Mouse (Mus musculus) cerebellum, adult (tissue): Measurements from ENCODE around the gene Spred3.
A peak's percentile ranks its signal among the peaks of the same experiment; 100 is the strongest.
"Not testable (repeated sequence)": the region's sequence is repeated elsewhere in the genome, so short reads cannot be mapped to it uniquely, and the experiment has no call there.

Experiments used
- ATAC-seq: cut with Nextera tagmentation; 2 replicates; pipeline ENCODE4 v1.9.2; 2017; ENCODE audit warnings: mild to moderate bottlenecking, moderate library complexity, mixed read lengths; ENCODE audit not compliant: insufficient number of reproducible peaks, low FRiP score, low TSS enrichment

The Spred3 gene

GRCm38 (mm10) chr7:29170066-29170754 lies at the start of gene Spred3, which contains the start of gene Ggn:
Gene Spred3, minus strand, starts transcription at chr7:29170411.
Gene Ggn, plus strand, starts transcription at chr7:29170210.
- ATAC-seq = no peak; the same call in 1 of the 2 replicates

DNA sequence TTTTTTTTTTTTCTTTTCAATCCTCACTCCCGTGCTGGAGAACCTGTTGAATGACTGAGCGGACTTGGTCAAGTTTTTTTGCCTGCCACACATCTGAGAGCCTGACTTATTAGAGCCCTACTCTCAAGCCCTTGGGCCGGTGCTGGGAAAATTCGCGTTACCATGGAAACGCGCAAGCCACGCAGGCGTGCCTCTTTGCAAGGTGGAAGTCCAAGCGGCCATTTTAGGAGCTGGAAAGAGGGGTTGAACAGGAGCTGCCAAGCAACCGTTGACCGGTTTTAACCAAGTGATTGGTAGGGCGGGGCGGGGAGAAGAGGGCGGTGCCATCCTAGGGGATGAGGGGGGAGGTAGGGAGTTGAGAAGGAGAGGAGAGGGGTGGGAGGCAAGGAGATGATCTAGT lies 44.6 kb upstream of the Spred3 start:
- no peak for ATAC-seq

GRCm38 (mm10) chr7:29214236-29214635 lies 44.0 kb upstream of the Spred3 start:
- no peak for ATAC-seq

DNA sequence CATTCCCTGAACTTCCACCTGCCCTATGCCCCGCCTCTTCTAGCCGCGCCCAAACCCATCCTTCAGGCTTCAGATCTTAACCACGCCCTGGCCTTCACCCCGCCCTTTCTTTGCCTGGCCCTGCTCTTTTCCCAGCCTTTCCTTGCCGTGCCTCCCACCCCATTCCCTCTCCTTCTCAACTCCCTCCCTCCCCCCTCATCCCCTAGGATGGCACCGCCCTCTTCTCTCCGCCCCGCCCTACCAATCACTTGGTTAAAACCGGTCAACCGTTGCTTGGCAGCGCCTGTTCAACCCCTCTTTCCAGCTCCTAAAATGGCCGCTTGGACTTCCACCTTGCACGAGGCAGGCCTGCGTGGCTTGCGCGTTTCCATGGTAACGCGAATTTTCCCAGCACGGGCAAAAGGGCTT lies 43.5 kb upstream of the Spred3 start, which contains the start of gene Catsperg1:
Catsperg1 (minus strand) TSS at position 361 of the 408 bp plus-strand sequence.
- ATAC-seq = no peak

DNA sequence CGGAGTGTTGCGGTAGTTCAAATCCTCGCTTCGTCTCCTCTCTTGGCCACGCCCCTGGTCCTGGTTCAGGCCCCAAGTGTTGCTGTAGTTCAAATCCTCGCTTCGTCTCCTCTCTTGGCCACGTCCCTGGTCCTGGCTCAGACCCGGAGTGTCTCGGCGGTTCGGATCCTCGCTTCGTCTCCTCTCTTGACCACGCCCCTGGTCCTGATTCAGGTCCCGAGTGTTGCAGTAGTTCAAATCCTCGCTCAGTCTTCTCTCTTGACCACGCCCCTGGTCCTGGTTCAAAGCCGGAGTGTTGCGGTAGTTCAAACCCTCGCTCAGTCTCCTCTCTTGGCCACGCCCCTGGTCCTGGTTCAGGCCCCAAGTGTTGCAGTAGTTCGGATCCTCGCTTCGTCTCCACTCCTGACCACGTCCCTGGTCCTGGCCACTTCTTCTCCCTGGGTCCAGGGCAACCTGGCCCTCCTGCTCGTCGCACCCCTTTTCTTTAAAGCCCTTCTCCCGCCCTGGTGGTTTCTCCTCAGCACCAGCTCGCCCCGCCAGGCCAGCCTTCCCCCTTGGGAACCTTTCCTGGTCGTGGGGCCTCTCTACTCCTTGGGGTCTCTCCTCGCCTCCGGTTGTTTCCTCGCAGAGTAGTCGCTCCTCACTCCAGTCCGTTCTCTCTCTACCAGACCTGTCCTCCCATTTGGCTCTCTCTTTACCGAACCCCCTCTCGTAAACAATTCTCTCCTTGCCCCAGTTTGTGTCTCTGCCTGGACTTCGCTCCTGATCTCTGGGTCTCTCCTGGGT lies 42.8 kb upstream of the Spred3 start:
- ATAC-seq = not testable (repeated sequence)

DNA sequence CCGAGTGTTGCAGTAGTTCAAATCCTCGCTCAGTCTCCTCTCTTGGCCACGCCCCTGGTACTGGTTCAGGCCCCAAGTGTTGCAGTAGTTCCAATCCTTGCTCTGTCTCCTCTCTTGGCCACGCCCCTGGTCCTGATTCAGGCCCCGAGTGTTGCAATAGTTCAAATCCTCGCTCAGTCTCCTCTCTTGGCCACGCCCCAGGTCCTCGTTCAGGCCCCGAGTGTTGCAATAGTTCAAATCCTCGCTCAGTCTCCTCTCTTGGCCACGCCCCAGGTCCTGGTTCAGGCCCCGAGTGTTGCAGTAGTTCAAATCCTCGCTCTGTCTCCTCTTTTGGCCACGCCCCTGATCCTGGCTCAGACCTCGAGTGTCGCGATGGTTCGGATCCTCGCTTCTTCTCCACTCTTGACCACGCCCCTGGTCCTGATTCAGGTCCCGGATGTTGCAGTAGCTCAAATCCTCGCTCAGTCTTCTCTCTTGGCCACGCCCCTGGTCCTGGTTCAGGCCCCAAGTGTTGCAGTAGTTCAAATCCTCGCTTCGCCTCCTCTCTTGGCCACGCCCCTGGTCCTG lies 42.1 kb upstream of the Spred3 start:
- ATAC-seq = no peak

DNA sequence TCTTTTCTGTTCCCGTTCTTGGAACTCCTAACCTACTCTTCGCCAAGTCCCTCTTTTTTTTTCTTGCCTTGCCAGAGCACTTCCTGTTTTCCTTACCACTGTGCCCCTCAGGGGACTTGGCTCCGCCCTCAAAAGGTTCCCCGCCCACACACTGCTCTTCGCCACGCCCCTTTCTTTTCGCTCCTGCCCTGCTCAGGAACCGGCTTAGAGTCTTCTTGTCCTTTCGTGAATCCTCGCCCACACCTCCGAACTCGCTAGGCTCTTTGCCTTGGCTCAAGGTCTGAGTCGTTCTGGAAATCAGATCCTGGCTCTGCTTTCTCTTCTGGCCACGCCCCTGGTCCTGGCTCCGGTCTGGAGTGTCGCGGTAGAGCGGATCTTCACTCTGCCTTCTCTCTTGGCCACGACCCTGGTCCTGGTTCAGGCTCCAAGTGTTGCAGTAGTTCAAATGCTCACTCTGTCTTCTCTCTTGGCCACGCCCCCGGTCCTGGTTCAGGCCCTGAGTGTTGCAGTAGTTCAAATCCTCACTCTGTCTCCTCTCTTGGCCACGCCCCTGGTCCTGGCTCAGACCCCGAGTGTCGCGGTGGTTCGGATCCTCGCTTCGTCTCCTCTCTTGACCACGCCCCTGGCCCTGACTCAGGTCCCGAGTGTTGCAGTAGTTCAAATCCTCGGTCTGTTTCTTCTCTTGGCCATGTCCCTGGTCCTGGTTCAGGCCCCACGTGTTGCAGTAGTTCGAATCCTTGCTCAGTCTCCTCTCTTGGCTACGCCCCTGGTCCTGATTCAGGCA lies 41.4 kb upstream of the Spred3 start:
- ATAC-seq = no peak

GRCm38 (mm10) chr7:29211013-29211412 lies 40.8 kb upstream of the Spred3 start:
- not testable (repeated sequence) for ATAC-seq

GRCm38 (mm10) chr7:29202577-29202976 lies 32.4 kb upstream of the Spred3 start:
- no peak for ATAC-seq

DNA sequence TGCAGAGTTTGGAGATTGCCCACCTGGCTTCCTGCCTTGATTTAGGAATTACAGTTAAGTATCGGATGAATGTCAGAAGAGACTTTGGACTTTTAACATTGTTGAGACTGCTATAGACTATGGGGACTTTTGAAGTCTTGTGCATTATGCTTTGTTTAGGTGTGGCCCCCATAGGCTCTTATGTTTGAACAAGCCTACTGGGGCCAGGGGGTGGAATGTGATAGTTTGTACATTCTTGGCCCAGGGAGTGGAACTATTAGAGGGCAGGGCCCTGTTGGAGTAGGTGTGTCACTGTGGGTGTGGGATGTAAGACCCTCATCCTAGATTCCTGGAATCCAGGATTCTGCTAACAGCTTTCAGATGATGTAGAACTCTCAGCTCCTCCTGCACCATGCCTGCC lies 24.0 kb upstream of the Spred3 start:
- ATAC-seq = not testable (repeated sequence)

GRCm38 (mm10) chr7:29181323-29181722 lies 11.1 kb upstream of the Spred3 start:
- not testable (repeated sequence) for ATAC-seq

DNA sequence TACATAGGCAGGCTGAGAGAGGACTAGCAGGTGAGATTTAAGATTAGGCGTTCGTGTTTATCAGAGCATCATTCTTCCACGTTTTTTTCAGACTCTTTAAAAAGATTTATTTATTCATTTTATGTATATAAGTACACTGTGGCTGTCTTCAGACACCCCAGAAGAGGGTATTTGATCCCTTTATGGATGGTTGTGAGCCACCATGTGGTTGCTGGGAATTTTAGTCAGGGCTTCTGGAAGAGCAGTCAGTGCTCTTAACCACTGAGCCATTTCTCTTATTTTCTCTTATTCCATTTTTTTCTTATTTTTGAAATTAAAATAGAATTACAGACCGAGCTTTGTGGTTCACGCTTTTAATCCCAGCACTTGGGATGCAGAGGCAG lies 10.6 kb upstream of the Spred3 start:
- no peak for ATAC-seq

DNA sequence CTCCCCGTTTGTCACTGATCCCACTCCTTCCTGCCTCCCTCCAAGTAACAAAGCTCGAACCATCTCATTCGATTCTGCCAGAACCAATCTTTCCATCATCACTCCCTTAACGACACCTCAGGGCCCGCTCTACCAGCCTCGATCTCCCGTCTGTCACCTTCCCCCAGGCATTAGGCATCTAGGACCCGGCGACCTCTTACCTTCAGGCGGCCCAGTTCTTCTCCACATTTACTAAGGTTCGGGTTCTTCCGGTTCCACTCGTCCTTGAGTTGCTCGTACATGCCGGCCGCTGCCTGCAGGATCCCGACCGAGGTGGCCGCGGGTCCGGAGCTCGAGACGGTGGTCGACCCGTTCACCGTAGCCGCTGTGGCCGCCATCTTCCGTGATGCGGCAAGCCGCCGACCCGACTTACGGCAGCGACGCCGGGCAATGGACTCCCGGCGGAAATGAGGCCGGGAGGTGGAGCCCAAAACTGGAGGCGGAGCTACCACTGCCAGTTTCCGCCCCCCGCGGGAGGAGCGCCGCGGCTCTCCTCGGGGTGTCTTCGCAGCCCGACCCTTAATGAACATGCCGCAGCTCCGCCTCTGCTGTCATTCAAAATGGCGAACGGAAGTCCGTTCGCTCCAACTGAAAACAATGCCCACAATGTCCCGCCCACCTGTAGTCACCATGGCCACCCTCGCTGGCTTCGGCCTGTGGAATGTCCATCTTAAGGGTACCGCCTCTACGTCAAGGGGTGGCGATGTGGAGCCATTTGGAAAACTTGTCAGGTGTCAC lies 10.1 kb upstream of the Spred3 start, which contains the start of gene Psmd8:
Psmd8 (minus strand) TSS at position 625 of the 777 bp plus-strand sequence.
- peak; percentile 96 for ATAC-seq

- no peak for ATAC-seq
These were observed 9.1 kb upstream of the Spred3 start for GRCm38 (mm10) chr7:29179323-29179722.

GRCm38 (mm10) chr7:29178106-29178505 lies 7.9 kb upstream of the Spred3 start:
- no peak for ATAC-seq

- no peak for ATAC-seq
These were observed 2.3 kb upstream of the Spred3 start for GRCm38 (mm10) chr7:29172390-29173016.

DNA sequence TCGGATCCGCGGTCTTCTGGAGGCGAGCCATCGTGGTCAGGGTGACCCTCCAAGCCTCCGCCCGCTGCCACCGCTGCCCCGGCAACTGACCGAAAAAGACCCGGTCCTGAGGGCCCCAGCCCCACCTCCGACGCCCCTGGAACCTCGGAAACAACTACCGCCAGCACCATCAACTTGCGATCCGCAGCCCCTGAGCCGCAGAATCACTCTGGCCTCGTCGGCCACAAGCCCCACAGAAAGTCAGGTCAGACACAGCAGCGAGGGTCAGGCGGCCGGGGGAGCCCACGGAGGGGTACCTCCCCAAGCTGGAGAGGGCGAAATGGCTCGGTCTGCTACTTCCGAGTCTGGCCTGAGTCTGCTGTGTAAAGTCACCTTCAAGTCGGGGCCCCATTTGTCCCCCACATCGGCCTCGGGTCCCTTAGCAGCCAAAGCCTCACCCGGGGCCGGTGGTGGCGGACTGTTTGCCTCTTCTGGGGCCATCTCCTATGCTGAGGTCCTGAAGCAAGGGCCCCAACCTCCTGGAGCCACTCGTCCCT lies 1.4 kb upstream of the Spred3 start:
- no peak for ATAC-seq

GRCm38 (mm10) chr7:29170755-29171561 lies 747 bp upstream of the Spred3 start:
- no peak for ATAC-seq
